Mouse (Mus musculus) spleen, adult 10 weeks (tissue): ENCODE data around the gene 1700023F06Rik. TPM values are rescaled to one million over a fixed set of nuclear protein-coding genes. Genes with fewer than 3 reads are reported as not detected.

ENCODE experiments used
- polyA plus RNA-seq: library from polyadenylated mRNA; stranded (reverse); fragments of 350-450 nt; fragmentation: Illumina TruSeq; extraction: RNeasy Lipid Tissue Mini Kit (QIAGEN cat#74804); gene quantifications from one replicate; pipeline ENCODE4 v1.2.3, GENCODE M21; 2015; ENCODE audit warnings: low replicate concordance; ENCODE audit not compliant: insufficient read depth

Gene 1700023F06Rik
- not detected for polyA plus RNA-seq

DNA sequence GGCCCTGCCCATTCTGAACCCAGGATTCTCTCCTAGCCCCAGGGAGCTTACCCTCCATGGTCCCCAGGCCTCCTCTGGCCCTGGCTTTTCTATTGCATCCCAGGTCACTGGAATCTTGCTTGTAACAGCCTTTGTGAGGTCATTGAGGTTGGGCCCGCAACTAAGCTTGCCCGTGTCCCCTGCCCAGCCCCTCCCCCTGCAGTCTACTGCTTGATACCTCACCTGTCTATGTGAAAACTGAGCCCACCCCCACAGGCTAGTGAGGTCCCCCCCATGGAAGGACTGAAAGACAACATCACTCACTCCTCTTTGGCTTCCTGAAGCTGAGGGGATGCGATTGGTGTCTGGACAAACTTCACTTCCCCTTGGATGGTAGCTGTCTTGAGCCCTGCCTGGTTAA, at the start of gene 1700023F06Rik:
1700023F06Rik (minus strand) TSS at position 101 of the 400 bp plus-strand sequence.

GRCm38 (mm10) chr11:103217790-103218516, 9.6 kb upstream of the 1700023F06Rik start, which contains the start of gene Spata32:
Gene Spata32 (minus strand): TSS chr11:103218432.

GRCm38 (mm10) chr11:103170494-103171285, 37.7 kb downstream of the 1700023F06Rik start, which contains the start of gene Fmnl1:
Gene Fmnl1 (plus strand): TSS chr11:103171107.

Other genes starting within 250 kb of the 1700023F06Rik start
- gene Nmt1, start 180.4 kb downstream of the 1700023F06Rik start, polyA plus RNA-seq, result 48.5 TPM
- 14.3 TPM for gene Dcakd, start 180.2 kb downstream of the 1700023F06Rik start, polyA plus RNA-seq
- gene Plcd3, start 106.9 kb downstream of the 1700023F06Rik start, polyA plus RNA-seq, result 0.93 TPM
- 17.7 TPM for gene Acbd4, start 106.9 kb downstream of the 1700023F06Rik start, polyA plus RNA-seq
- 16.5 TPM for gene Hexim1, start 92.3 kb downstream of the 1700023F06Rik start, polyA plus RNA-seq
- gene Hexim2, start 76.1 kb downstream of the 1700023F06Rik start, polyA plus RNA-seq, result 0.75 TPM
- gene Fmnl1, start 37.5 kb downstream of the 1700023F06Rik start, polyA plus RNA-seq, result 175 TPM
- gene Spata32, start 9.9 kb upstream of the 1700023F06Rik start, polyA plus RNA-seq, result not detected
- gene Map3k14, start 58.9 kb upstream of the 1700023F06Rik start, polyA plus RNA-seq, result 11.3 TPM
- 28.3 TPM for gene Arhgap27, start 155.1 kb upstream of the 1700023F06Rik start, polyA plus RNA-seq
- 20.5 TPM for gene Plekhm1, start 204.1 kb upstream of the 1700023F06Rik start, polyA plus RNA-seq